Mouse (Mus musculus) thymus, adult 2 months (tissue): ENCODE results near the gene Cwc25. TPM values are rescaled to one million over a fixed set of nuclear protein-coding genes. Genes with fewer than 3 reads are reported as not detected.
"Not testable (repeated sequence)": the region's sequence is repeated elsewhere in the genome, so short reads cannot be mapped to it uniquely, and the experiment has no call there.

Source experiments
- DNase-seq: peaks from one replicate; pipeline ENCODE4 v3.0.0; 2021
- H3K27ac ChIP-seq: fragments of 200-500 bp; 2 replicates; pipeline ENCODE4 v1.5.1; 2012; ENCODE audit warnings: low read length, control low read depth; ENCODE audit not compliant: control insufficient read depth, insufficient read depth
- H3K27me3 ChIP-seq: fragments of 200-500 bp; 2 replicates; pipeline ENCODE4 v1.6.1; 2012; ENCODE audit warnings: mild to moderate bottlenecking, low read length, moderate library complexity, mixed read lengths; ENCODE audit not compliant: control insufficient read depth, insufficient read depth
- H3K36me3 ChIP-seq: fragments of 200-500 bp; 2 replicates; pipeline ENCODE4 v1.6.1; 2012; ENCODE audit warnings: mild to moderate bottlenecking, low read length, moderate library complexity; ENCODE audit not compliant: control insufficient read depth, insufficient read depth
- H3K4me1 ChIP-seq: fragments of 200-500 bp; replicated peaks from 2 replicates; pipeline ENCODE4 v1.6.1; 2012; ENCODE audit warnings: low read length; ENCODE audit not compliant: control insufficient read depth, insufficient read depth
- H3K4me3 ChIP-seq: fragments of 200-500 bp; 2 replicates; pipeline ENCODE4 v1.5.1; 2012; ENCODE audit warnings: mild to moderate bottlenecking, low read length, control low read depth, moderate library complexity; ENCODE audit not compliant: control insufficient read depth, insufficient read depth
- CTCF ChIP-seq: fragments of 200-500 bp; IDR thresholded peaks from 2 replicates; pipeline ENCODE4 v1.5.1; 2012; ENCODE audit warnings: mild to moderate bottlenecking, control low read depth, low read length, moderate library complexity, borderline replicate concordance; ENCODE audit not compliant: control insufficient read depth, poor library complexity, insufficient read depth; ENCODE audit errors: extremely low read depth
- POLR2A ChIP-seq: fragments of 200-500 bp; IDR thresholded peaks from 2 replicates; pipeline ENCODE4 v1.6.1; 2012; ENCODE audit warnings: mild to moderate bottlenecking, low read length, control low read depth, moderate library complexity; ENCODE audit not compliant: control insufficient read depth, poor library complexity, insufficient read depth; ENCODE audit errors: extremely low read depth
- WGBS: fragments of 180-500 bp; shearing (Covaris S2); methylation state at CpG from one replicate; pipeline ENCODE4 v1.1.7; 2018; 5-methylcytosine and 5-hydroxymethylcytosine counted together
- polyA plus RNA-seq: library from polyadenylated mRNA; depleted of rRNA; stranded (reverse); fragments of >200 nt; gene quantifications from 2 replicates; pipeline ENCODE4 v1.2.3, GENCODE M21; 2012

Gene Cwc25
- polyA plus RNA-seq, 1 experiment, result 14.9 TPM

DNA sequence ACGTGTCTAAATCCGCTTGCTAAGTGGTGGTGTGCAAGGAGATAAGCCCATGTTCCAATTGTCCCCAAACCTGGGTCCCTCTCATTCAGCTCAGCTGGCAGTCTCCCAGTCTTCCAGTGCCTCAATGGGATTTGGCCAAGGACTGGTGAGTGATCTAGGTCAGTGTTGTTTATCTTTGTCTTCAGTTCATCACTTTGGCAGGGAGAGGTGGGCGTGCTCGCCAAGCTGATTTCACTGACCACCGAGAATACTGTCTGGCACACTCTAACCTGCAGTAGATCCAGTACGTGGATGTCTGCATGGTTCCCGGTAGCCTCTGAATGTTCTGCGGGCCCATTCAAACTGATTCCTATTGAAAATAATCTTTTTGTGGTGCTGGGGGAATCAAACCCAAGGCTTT, 52.5 kb downstream of the Cwc25 start:
- DNase-seq, result no peak
- no peak overlapping the region for H3K4me3 ChIP-seq
- TF ChIP-seq CTCF, result no peak
- no peak for TF ChIP-seq POLR2A
- peaks cover 30% of the 10 kb centered on the region for H3K36me3 ChIP-seq
- no peak overlapping the region for H3K27ac ChIP-seq
- no peaks in the 10 kb centered on the region for H3K27me3 ChIP-seq
- WGBS, result 95% methylated on average over 8 of the region's 8 CpGs
- peaks cover 19% of the 10 kb centered on the region for H3K4me1 ChIP-seq

- TF ChIP-seq POLR2A (no peak), CTCF (no peak)
- no peak for DNase-seq
- H3K27ac ChIP-seq, result no peak overlapping the region
- WGBS, result 98% methylated on average over 15 of the region's 15 CpGs
- H3K4me3 ChIP-seq, result no peak overlapping the region
- H3K36me3 ChIP-seq, result peaks cover 28% of the 10 kb centered on the region
- H3K27me3 ChIP-seq, result no peaks in the 10 kb centered on the region
- H3K4me1 ChIP-seq, result peaks cover 10% of the 10 kb centered on the region
Measured at GRCm38 (mm10) chr11:97712286-97712685, 54.1 kb downstream of the Cwc25 start.

GRCm38 (mm10) chr11:97711200-97711900, 55.0 kb downstream of the Cwc25 start:
- Histone ChIP-seq H3K27me3 (no peaks in the 10 kb centered on the region), H3K36me3 (peaks cover 33% of the 10 kb centered on the region), H3K27ac (no peak overlapping the region), H3K4me1 (peaks cover 10% of the 10 kb centered on the region), H3K4me3 (no peak overlapping the region)
- DNase-seq, result no peak
- TF ChIP-seq POLR2A, result no peak
- no peak for TF ChIP-seq CTCF
- WGBS, result 52% methylated on average over 13 of the region's 13 CpGs

DNA sequence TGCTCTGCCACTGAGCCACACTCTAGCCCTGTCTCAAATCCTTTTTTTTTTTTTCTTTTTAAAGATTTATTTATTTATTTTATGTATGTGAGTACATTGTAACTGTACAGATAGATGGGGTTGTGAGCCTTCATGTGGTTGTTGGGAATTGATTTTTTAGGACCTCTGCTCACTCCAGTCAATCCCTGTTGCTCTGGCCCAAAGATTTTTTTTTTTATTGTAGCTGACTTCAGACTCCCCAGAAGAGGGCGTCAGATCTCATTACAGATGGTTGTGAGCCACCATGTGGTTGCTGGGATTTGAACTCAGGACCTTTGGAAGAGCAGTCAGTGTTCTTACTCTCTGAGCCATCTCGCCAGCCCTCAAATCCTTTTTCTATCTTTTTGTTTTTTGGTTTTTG, 56.3 kb downstream of the Cwc25 start:
- H3K36me3 ChIP-seq, result peaks cover 35% of the 10 kb centered on the region

GRCm38 (mm10) chr11:97703039-97703826, 63.1 kb downstream of the Cwc25 start, which contains the start of gene Psmb3:
TSS of gene Psmb3 (plus strand) at chr11:97703399.
- Histone ChIP-seq H3K27me3 (peaks cover 14% of the 10 kb centered on the region; the same call in 1 of the 2 replicates), H3K4me1 (peaks cover 29% of the 10 kb centered on the region), H3K36me3 (peaks cover 13% of the 10 kb centered on the region), H3K27ac (peak within 1 kb of the TSS; percentile 7; the same call in 1 of the 2 replicates), H3K4me3 (peak within 1 kb of the TSS; percentile 96)
- no peak for TF ChIP-seq CTCF
- TF ChIP-seq POLR2A, result peak; percentile 81
- DNase-seq, result peak; percentile 99
- under 1% methylated on average over 35 of the region's 35 CpGs for WGBS

More for the DNA sequence above, 56.3 kb downstream of the Cwc25 start:
- not testable (repeated sequence) for H3K4me3 ChIP-seq, H3K27ac ChIP-seq, DNase-seq, H3K27me3 ChIP-seq
- WGBS, result 90% methylated on average over 2 of the region's 2 CpGs
- peaks cover 10% of the 10 kb centered on the region for H3K4me1 ChIP-seq

- H3K4me3 ChIP-seq, result peak overlapping the region; percentile 69
- under 1% methylated on average over 24 of the region's 24 CpGs for WGBS
- H3K4me1 ChIP-seq, result peaks cover 29% of the 10 kb centered on the region
- H3K36me3 ChIP-seq, result peaks cover 9% of the 10 kb centered on the region
- TF ChIP-seq CTCF, result no peak
- TF ChIP-seq POLR2A, result no peak
- peak; percentile 78 for DNase-seq
- H3K27me3 ChIP-seq, result peaks cover 14% of the 10 kb centered on the region; the same call in 1 of the 2 replicates
- peak overlapping the region; percentile 7; the same call in 1 of the 2 replicates for H3K27ac ChIP-seq
Measured at GRCm38 (mm10) chr11:97702393-97702745, 64.0 kb downstream of the Cwc25 start.
